Mouse (Mus musculus) A20 (cell line): ENCODE measurements around the gene Tmem145.
"Not testable (repeated sequence)": the region's sequence is repeated elsewhere in the genome, so short reads cannot be mapped to it uniquely, and the experiment has no call there.

Experiments
- DNase-seq: peaks from one replicate; pipeline ENCODE4 v3.0.0-alpha.2; 2011; ENCODE audit warnings: low read depth, low spot score

Tmem145 gene

DNA sequence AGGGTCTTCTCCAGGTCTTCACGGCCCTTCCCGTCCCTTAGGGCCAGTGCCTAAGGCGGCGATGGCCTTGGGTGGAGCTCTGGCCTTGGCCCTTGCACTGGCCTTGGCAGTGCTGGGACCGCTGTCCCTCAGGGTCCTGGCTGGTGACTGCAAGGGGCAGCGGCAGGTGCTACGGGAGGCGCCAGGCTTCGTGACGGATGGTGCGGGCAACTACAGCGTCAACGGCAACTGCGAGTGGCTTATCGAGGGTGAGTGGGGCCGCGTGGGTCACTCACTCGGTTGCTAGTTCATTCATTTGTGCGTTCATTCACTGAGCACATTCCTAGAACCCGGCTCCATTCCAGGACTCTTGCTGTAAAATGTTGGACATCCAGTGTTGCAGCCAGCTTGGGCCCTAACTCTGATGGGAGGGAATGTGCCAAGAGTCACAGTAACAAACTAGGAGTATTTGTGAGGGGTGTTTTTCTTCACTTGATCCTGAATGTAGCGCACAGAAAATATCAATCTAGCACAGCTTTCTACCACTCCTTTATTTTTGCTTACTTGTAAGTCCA lies 11.6 kb downstream of the Tmem145 start:
- no peak for DNase-seq

DNA sequence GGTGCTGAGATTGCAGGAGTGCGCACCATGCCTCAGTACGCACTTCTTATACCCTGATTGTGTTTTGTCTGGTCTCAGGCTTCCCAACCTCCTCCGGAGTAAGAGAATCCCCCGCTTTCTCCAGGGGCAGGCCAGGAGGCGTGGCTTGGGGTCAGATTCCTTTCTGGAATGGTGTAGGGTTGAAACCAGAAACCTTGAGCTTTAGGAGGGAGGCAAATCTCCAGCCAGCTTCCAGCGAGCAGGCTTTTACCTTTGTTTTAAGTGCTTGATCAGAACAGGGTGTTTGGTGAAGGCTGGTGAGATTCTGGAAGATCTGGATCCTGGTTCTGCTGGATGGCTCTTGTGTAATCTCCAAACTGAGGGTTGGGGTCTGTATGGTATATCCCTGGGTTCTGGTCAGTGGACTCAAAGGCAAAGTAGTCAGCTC lies 16.2 kb downstream of the Tmem145 start:
- no peak for DNase-seq

DNA sequence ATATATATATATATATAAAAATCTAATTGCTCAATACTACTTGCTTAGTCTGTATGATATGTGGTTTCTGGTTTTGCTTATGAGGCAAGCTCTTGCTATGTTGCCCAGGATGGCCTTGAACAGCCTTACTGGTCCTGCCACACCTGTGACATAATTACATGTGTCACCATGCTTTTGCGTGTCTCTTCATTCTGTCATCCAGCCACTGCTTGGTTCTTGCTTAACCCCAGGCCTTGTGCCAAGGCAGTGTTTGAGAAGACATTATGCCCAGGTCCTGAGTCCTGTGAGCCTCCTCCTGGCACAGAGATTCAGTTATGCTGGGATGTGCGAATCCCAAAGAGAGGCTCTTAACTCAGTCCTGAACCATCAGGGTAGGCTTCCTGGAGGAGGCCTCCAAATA lies 17.3 kb downstream of the Tmem145 start:
- DNase-seq, result no peak

DNA sequence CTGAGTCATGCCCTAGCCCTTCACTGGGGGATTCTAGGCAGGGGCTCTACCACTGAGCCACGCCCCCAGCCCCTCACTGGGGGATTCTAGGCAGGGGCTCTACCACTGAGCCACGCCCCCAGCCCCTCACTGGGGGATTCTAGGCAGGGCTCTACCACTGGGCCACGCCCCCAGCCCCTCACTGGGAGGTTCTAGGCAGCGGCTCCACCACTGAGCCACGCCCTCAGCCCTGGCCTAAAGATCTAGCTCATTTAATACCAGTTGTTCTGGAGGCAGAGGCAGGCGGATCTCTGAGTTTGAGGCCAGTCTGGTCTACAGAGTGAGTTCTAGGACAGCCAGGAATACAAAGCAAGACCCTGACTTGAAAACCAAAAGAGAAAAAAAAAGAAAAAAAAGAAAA lies 19.5 kb downstream of the Tmem145 start:
- not testable (repeated sequence) for DNase-seq

DNA sequence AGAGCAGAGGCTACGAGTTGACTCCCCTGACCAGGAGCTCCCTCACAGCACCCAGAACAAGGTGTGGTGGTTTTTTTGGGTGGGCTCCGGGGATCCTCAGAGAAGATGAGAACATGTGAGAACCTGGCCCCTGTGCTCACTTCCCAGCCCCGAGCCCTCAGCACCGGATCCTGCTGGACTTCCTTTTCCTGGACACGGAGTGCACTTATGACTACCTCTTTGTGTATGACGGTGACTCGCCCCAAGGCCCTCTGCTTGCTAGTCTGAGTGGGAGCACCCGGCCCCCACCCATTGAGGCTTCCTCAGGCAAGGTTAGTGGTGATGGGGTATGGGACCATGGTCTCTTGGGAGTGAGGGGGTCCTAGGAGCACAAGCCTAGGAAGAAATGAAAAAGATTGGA lies 20.3 kb downstream of the Tmem145 start:
- DNase-seq, result no peak

DNA sequence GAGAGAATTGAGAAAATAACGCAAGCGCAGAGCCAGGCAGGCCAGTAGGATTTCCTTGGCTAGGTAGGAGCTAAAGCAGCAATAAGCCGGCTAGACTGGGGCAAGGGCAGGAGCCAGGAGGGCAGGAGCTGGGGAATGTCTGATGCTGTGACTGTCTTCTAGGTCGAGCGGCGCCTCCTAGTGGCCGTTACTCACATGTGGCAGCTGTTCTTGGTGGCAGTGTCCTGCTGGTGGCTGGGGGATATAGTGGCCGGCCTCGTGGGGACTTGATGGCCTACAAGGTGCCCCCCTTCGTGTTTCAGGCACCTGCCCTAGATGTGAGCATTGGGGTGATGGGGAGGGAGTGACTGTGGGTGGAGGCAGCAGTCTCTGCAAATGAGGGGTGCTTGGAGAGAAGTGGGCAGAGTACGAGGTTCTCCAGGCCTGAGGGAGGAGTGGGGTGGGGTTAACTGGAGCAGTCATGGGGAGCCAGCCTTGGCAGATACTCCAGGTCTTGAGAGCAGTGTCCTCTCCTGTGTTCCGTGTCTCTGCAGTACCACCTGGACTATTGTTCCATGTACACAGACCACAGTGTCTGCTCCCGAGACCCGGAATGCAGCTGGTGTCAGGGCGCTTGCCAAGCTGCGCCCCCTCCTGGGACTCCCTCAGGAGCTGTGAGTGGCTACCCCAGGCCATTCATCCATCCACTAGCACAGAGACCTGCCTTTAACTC lies 27.8 kb downstream of the Tmem145 start:
- DNase-seq, result peak; percentile 82

DNA sequence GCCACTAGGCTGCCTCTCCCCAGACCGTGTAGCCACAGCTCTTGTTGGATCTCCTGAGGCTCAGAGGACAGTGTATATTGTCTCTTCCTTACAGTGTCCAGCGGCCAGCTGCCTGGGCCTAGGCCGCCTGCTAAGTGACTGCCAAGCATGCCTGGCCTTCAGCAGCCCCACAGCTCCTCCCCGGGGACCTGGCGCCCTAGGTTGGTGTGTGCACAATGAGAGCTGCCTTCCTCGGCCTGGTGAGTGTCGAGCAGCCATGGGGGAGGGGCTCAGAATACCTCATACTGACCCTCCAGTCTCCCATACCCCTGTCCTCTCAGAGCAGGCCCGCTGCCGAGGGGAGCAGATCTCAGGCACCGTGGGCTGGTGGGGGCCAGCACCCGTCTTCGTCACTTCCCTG lies 28.6 kb downstream of the Tmem145 start:
- DNase-seq, result no peak

DNA sequence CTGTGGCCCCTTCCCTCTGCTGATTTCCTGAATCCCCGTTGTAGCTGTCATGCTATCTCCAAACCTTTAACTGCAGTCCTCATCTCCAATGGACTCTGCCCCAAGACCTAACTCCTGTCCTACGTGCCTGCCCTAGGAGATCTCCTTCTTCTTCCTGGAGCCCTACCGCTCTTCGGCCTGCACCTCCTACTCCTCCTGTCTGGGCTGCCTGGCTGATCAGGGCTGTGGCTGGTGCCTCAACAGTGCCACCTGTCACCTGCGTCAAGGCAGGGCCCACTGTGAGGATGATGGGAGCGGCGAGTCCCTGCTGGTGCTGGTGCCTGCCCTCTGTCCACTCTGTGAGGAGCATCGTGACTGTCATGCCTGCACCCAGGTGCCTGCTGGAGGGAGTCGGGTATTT lies 33.4 kb downstream of the Tmem145 start:
- DNase-seq, result no peak

DNA sequence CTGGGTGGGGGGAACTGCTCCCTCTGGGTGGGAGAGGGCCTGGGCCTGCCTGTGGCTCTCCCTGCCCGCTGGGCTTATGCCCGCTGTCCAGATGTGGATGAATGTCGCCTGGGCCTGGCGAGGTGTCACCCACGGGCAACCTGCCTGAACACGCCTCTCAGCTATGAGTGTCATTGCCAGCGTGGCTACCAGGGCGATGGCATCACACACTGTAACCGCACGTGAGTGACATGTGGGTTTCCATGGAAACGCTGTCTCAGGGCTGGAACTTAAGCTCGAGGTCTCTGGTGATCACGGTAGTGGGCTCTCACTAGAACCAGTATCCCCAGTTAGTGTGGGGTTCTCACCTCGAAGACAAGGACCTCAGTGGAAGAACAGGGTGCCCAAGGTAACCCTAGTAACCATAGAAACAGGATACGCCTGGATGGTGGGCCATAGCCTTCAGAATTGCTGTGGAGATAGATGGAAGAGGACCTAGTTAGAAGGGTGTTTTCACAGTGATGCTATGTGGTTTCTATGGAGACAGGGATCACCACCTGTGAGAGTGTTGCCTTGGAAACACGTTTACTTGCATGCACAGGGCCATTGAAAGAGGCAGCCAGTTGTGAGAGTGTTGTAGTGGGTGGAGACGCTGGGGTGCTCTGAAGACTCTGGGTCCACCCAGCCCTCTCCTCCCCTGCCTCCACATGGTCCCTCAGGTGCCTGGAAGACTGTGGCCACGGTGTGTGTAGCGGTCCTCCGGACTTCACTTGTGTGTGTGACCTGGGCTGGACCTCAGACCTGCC lies 35.3 kb downstream of the Tmem145 start:
- DNase-seq, result no peak

DNA sequence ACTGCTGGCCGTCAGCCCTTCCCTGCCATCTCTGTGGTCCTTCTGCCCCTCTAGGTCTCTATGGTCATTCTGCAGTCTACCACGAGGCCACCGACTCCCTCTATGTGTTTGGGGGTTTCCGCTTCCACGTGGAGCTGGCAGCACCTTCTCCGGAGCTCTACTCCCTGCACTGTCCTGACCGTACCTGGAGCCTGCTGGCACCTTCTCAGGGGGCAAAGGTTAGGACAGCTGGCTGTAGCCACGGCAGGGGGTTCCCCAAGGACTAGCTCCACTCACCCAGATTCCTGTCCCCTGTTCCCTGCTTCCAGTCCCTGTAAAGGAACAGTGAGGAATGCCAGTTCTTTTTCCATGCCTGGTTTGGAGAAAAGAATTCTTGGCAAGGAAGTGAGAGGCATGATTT lies 43.0 kb downstream of the Tmem145 start:
- no peak for DNase-seq

DNA sequence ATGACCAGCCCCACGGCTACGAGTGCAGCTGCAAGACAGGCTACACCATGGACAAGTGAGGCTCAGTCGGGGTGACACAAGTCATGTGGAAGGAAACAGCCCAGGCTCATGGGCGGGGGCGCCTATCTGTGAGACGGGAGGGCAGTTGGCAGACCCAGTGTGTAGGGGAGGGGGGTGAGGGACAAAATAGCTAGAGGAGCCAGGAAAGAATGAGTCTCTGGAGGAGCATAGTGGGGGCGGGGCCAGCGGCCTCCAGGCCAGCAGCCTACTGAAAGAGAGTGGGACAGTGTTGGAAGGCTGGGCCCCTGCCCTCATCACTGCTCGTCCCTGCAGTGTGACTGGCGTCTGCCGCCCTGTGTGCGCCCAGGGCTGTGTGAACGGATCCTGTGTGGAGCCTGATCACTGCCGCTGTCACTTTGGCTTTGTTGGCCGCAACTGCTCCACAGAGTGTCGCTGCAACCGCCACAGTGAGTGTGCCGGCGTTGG lies 52.9 kb downstream of the Tmem145 start:
- DNase-seq, result no peak

DNA sequence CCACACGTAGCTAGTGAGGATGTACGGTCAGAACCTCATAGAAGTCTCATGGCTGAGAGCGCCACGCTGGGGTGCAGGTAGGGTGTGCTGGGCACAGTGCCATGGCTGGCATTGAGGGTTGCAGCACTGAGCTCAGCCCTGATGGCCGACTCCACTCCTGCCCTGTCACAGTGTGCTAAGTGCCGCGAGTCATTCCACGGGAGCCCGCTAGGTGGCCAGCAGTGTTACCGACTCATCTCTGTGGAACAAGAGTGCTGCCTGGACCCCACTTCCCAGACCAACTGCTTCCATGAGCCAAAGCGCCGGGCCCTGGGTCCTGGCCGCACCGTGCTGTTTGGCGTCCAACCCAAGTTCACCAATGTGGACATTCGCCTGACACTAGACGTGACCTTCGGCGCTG lies 57.2 kb downstream of the Tmem145 start:
- DNase-seq, result peak; percentile 42

DNA sequence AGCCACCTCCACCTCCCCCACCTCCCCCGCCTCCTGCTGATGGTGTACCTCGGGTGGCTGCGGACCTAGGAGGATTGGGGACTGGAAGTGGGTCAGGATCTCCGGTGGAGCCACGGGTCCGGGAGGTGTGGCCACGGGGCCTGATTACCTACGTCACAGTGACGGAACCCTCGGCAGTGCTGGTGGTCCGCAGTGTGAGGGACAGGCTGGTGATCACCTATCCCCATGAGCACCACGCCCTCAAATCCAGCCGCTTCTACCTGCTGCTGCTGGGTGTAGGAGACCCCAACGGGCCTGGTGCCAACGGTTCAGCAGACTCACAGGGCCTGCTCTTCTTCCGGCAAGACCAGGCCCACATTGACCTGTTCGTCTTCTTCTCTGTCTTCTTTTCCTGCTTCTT lies 57.7 kb downstream of the Tmem145 start:
- DNase-seq, result no peak
